Mouse (Mus musculus): ENCODE results near the gene Mlc1.

Mlc1 gene

GRCm38 (mm10) chr15:88978281-88979137, at the start of gene Mlc1:
Mlc1 (minus strand) TSS chr15:88979007.
- DNase-seq (ENCODE audit: low spot score in 2 of 2) = peak in 1 of 2 experiments; percentile 6

GRCm38 (mm10) chr15:89020492-89020891, 41.7 kb upstream of the Mlc1 start:
- DNase-seq (ENCODE audit: low spot score in 2 of 2) = no peak

- DNase-seq (ENCODE audit: low spot score in 2 of 2) = peak; percentile 68 to 78
Measured at GRCm38 (mm10) chr15:89020085-89020484, 41.3 kb upstream of the Mlc1 start.

GRCm38 (mm10) chr15:89016722-89017121, 37.9 kb upstream of the Mlc1 start:
- no peak for DNase-seq (ENCODE audit: low spot score in 2 of 2)

- no peak for DNase-seq (ENCODE audit: low spot score in 2 of 2)
Measured at GRCm38 (mm10) chr15:89007781-89008180, 29.0 kb upstream of the Mlc1 start.

GRCm38 (mm10) chr15:89007002-89007401, 28.2 kb upstream of the Mlc1 start:
- no peak for DNase-seq (ENCODE audit: low spot score in 2 of 2)

GRCm38 (mm10) chr15:89001245-89001644, 22.4 kb upstream of the Mlc1 start:
- no peak for DNase-seq (ENCODE audit: low spot score in 2 of 2)

- DNase-seq (ENCODE audit: low spot score in 2 of 2) = no peak
Measured at GRCm38 (mm10) chr15:89000367-89000766, 21.6 kb upstream of the Mlc1 start.

GRCm38 (mm10) chr15:88999124-88999523, 20.3 kb upstream of the Mlc1 start:
- no peak for DNase-seq (ENCODE audit: low spot score in 2 of 2)

GRCm38 (mm10) chr15:88998636-88999035, 19.8 kb upstream of the Mlc1 start:
- no peak for DNase-seq (ENCODE audit: low spot score in 2 of 2)

- no peak for DNase-seq (ENCODE audit: low spot score in 2 of 2)
Measured at GRCm38 (mm10) chr15:88989236-88989635, 10.4 kb upstream of the Mlc1 start.

- no peak for DNase-seq (ENCODE audit: low spot score in 2 of 2)
Measured at GRCm38 (mm10) chr15:88982534-88983079, 3.8 kb upstream of the Mlc1 start, which contains the start of gene Mov10l1. Mov10l1 (plus strand) TSS chr15:88982909.

- DNase-seq (ENCODE audit: low spot score in 2 of 2) = no peak
Measured at GRCm38 (mm10) chr15:88979138-88979446, 285 bp upstream of the Mlc1 start.

GRCm38 (mm10) chr15:88972300-88972699, 6.5 kb downstream of the Mlc1 start:
- DNase-seq (ENCODE audit: low spot score in 2 of 2) = no peak

GRCm38 (mm10) chr15:88964070-88964578, 14.7 kb downstream of the Mlc1 start:
- DNase-seq (ENCODE audit: low spot score in 2 of 2) = no peak

GRCm38 (mm10) chr15:88957522-88957921, 21.3 kb downstream of the Mlc1 start:
- no peak for DNase-seq (ENCODE audit: low spot score in 2 of 2)

- DNase-seq (ENCODE audit: low spot score in 2 of 2) = no peak
Measured at GRCm38 (mm10) chr15:88955342-88955741, 23.5 kb downstream of the Mlc1 start.

GRCm38 (mm10) chr15:88954368-88955072, 24.3 kb downstream of the Mlc1 start, which contains the start of gene Ttll8:
Ttll8 (minus strand) TSS chr15:88954418.
- no peak for DNase-seq (ENCODE audit: low spot score in 2 of 2)

- no peak for DNase-seq (ENCODE audit: low spot score in 2 of 2)
Measured at GRCm38 (mm10) chr15:88951246-88951645, 27.6 kb downstream of the Mlc1 start.

- DNase-seq (ENCODE audit: low spot score in 2 of 2) = no peak
Measured at GRCm38 (mm10) chr15:88946851-88947250, 32.0 kb downstream of the Mlc1 start.

GRCm38 (mm10) chr15:88943896-88944551, 34.8 kb downstream of the Mlc1 start:
- DNase-seq (ENCODE audit: low spot score in 2 of 2) = no peak

- no peak for DNase-seq (ENCODE audit: low spot score in 2 of 2)
Measured at GRCm38 (mm10) chr15:88942783-88943182, 36.0 kb downstream of the Mlc1 start.

Data from heart, adult 9 months (tissue).